Mouse (Mus musculus) activated CD4-positive, CD25-positive, alpha-beta regulatory T cell, adult 4 months (primary cell): ENCODE measurements around the gene Lamtor1. TPM values are rescaled to one million over a fixed set of nuclear protein-coding genes. Genes with fewer than 3 reads are reported as not detected.
A peak's percentile ranks its signal among the peaks of the same experiment; 100 is the strongest.

Experiments
- ATAC-seq: one replicate; pipeline ENCODE4 v1.8.0; 2017
- polyA plus RNA-seq, 2 experiments: library from polyadenylated mRNA; unstranded; fragments of 100-300 nt; shearing (Covaris generic); gene quantifications; one replicate each; pipeline ENCODE4 v1.2.1; 2017

Gene Lamtor1
- polyA plus RNA-seq, 2 experiments from 2014 or later, result 127 to 131 TPM

DNA sequence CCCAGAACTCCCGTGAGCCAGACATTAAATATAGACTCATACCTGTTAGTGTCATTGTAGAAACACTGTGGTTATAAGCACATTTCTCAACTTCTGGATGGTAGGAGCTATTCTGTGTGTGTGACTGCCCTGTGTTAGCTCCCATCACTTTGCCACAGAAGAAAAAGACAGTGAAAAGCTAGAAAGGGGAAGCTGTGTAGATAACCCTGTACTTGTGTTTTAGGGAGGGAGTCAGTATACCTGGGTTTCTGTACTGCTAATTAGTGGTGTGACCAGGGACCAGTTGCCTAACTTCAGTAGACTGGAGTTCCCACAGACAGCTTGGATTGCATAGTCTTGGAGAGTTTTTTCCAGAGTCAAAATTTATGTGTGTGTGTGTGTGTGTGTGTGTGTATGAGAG lies 50.8 kb downstream of the Lamtor1 start:
- no peak for ATAC-seq

DNA sequence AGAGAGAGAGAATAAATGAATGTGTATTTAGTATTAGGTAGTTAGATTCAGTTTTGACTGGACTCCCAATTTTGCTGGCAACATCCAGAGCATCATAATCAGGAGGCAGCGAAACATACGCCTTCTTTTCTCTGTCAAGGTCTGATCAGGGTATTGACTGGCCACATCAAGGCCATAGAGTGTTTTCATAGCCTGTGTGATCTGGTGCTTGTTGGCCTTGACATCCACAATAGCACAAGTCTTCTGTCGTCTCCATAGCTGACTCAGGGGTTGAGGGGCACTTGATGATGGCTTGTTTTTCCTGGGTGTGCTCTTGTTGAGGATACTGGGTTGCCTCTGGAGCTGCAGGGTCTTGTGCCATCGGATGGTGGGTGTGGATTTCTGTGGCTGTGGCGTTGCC lies 51.2 kb downstream of the Lamtor1 start:
- ATAC-seq, result no peak

DNA sequence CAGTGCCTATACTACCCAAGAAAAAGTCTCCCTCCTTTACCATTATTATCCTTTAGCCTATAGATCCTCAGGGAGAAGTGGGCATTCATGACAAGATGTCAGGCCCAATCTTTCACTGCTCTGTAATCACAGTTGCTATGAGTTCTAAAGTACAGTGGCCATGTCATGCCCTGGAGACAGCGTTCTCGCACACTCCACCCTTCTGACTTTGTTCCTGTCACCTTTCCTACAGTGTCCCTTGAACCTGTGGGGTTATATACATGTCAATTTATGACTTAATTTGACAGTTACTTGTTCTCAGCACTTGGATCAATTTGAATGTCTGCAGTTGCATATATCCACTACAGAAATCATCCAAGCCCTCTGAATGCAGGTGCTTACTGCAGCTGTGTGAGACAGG lies 57.1 kb downstream of the Lamtor1 start:
- no peak for ATAC-seq

DNA sequence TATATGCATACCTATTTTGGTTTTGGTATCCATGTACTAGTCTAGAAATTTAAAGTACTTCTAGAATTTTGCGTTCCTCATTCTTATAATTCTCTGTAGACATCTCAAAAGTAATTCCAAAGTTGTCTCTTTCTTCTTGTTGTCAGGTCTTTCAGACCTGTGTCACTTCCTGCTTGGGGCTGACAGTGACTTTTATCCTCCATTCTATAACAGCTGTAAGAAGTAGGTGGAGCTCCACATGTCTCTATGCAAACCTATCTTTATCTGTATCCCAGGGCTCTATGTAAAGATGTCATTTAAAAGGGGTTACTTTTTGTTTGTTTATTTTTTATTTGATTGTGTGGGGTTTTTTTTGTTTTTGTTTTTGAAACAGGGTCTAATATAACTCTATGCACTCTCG lies 57.9 kb downstream of the Lamtor1 start:
- ATAC-seq, result peak; percentile 66

DNA sequence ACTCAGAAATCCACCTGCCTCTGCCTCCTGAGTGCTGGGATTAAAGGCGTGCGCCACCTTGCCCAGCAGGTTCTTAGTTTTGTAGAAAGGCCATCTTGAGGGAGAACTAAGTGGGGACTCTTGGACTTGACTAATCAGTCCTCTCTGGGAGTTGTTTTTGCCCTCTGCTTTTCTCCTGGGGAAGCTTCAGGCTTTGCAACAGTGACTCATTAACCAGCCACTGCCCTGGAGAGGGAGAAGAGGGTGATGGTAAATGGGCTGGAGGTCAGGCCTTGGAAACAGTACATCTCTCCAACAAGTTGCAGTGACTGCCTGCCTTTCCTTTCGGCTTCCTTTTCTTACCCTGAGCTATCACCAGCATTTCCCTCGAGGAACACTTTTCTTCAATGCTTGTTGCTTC lies 58.8 kb downstream of the Lamtor1 start:
- ATAC-seq, result no peak

DNA sequence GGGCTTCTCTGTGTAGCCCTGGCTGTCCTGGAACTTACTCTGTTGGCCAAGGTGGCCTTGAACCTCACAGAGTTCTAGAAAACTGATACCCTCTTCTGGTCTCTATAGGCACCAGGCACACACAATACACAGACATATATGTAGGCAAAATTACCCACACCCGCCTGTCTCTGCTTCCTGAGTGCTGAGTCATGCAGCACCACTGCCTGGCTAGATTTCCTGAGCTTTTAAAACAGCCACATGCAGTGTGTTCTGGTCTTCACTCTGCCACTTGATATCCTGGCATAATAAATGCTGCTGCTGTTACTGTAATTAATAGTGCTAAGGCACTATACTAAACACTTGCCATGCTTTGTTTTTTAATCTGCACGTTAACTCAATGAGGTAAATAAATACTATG lies 59.9 kb downstream of the Lamtor1 start:
- ATAC-seq, result peak; percentile 22

DNA sequence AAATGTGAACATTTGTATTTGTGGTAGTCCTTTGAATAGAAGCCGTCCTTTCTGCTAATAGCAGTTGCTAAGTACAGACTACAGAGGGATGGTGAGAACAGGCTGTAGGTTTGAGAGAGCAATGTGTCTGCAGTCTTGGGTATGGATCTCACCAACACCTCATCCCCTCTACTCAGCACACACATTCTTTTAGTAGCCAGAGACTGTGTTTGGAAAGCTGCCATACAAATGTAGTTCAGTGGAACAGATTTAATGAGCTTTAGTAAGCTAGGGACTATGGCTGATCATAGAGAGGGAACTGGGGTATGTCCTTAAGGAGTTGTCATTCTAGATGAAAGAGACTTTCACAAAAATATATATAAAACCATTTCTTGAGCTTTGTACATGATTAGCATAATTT lies 61.6 kb downstream of the Lamtor1 start:
- no peak for ATAC-seq

DNA sequence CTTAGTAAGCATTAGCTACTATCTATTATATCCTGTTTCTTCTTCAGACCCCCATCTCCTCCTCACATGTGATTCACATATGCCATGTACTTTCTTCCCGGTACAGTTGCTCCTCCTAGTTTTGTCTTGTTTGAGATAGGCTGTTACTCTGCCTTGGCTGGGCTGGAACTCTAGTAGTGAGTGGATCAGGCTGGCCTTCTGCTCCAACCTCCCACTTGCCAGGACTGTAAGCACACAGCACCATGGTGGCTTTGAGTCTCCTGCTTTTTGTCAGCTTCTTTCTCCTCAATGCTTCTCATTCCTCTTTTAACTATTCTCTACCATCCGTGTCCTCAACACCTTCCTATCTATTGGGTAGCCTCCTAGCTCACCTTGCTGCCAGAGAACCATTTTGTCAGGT lies 63.0 kb downstream of the Lamtor1 start:
- ATAC-seq, result no peak

DNA sequence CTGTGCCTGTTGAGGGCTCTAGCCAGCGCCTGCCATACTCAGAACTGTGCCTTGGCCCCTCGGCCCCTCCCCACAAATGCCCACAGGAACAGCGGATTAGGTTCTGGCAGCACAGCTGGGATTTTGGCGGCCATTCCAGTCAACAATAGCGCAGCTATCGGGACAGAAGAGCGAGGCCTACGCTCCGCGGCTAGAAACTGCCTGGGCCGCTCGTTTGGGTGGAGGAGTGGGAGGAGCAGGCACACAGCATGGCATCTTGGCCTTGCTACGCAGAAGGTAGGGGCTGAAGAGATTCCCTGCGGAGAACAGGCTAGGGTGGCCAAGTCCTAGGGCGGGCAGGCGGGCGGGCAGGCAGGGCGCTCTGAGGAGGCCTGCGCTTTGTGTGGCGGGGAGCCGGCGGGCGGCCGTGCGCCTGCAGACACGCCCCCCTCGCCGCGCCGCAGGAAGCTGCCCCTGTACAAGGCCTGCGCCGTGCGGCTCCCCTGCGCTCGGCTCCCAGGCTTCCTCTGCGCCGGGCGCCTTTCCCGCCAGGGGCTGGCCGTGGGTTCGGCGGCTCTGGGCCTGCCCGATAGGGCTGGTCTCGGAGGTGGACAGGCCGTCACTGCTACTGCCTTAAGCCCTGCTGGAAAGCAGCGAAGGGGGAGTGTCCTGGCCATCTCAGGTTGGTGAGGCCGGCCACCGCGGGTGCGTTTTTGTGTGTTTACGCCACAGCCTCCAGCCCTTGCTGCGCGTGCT lies 64.2 kb downstream of the Lamtor1 start:
- ATAC-seq, result peak; percentile 62

DNA sequence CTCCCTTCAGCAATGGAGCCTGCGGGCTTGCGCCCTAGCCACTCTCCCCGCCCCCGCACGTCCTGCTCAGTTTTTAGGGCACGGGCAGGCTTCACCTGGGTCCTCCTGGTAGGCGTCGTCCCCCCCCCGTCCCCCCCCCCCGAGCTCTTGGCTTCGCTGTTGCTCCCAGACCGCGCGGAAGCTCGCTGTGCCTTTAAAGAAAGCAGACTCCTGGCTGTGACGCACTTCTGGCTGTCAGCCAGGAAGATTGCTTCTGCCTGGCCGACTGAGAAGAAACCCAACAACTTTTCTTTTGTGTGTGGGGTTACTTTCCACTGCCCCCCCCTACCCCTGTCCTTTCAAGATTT lies 64.7 kb downstream of the Lamtor1 start:
- peak; percentile 50 for ATAC-seq

DNA sequence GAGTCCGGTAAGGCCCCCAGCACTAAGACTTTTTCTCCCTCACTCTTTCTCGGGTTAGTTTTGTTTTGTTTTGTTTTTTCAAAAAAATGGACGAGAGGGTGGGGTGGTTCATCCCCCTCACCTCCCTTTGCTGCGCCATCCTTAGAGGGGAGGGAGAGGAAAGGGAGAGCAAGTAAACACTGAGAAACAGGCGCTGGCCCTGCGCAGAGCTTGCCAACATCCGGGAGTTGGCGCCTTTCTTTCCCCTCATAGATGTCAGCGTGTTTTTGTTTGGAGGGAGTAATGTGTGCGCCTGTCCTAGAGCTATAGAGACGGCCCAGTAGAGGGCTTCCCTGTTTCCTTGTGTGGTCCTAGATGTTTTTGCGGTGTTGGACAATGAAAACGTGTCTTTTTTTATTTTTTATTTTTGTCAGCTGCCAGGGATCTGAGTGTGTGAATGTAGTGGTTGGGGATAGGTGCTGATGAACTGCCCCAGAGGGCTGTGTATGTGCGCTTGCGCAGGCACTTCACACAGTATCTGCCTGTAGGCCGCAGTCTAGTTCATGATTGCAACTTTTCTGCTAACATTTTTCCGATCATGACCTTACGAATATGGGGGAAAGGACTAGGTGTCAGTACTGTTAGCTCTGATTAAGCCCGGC lies 65.2 kb downstream of the Lamtor1 start:
- ATAC-seq, result peak; percentile 60

DNA sequence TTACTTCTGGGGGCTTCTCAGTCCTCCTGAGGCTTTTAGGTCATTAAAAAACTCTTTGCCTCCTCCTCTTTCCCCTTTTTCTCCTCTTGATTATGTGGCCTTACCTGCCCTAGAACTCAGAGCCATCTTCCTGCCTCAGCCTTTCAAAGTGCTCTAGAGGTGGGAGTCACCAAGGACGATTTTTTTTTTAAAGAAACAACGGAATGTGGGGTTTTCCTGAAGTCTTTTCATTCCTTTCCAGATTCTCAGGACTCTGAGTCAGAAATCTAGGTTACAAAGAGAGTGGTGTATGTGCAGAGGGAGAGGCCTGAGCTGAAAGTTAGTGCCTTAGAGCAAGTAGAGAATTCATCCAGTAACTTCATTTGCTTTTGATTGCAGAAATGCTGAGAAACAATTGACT lies 66.0 kb downstream of the Lamtor1 start:
- ATAC-seq, result no peak

DNA sequence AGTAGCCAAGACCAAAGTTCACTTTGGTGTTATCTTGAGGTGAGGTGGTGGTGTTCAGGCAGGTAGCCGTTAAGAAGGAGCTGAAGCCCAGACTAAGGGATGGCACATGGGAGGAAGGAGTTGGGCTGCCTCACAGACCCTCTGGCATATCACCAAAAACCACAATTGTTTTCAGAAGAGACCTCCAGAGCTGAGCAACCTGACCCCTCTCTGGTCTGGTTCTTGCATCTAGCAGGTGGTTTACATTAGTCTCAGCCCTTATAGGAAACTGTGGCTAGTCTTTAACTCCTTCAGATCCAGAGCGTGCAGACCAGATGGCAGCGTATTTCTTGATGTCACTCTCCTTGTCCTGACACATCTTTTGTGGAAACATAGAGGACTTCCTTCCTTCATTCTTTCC lies 68.0 kb downstream of the Lamtor1 start:
- no peak for ATAC-seq

DNA sequence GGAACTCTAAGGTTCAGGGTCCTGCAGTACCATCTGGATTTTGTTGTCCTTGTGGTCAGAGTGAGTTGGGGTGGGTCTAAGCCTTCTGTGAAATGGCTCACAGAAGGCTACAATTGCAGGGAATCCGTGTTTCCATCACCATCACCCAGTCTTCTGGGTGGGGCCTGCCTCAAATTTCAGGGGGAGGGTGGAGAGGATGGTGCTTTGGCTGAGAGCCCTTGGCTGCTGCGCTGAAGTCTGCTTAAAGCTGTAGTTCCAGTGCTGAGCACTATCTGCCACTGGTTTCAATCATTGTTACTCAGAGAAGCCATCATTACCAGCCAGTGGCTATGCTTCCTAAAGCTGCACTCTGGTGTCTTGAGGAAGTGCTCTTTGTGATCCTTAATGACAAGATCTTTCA lies 68.8 kb downstream of the Lamtor1 start:
- ATAC-seq, result no peak

Other genes with a start within 250 kb of the Lamtor1 start
- 10 to 100 TPM in 1 of 2 experiments, 1 to 10 TPM in 1; 8.8 to 13.3 TPM for gene Clpb, start 242.3 kb upstream of the Lamtor1 start, polyA plus RNA-seq
- not detected for gene Phox2a, start 87.6 kb upstream of the Lamtor1 start, polyA plus RNA-seq
- gene Inppl1, start 67.7 kb upstream of the Lamtor1 start, polyA plus RNA-seq, result 1 to 10 TPM; 1.5 to 2.6 TPM
- gene Folr2, start 48.7 kb upstream of the Lamtor1 start, polyA plus RNA-seq, result not detected
- 10 to 100 TPM; 47.2 to 61.9 TPM for gene Anapc15, start 42.2 kb upstream of the Lamtor1 start, polyA plus RNA-seq
- gene Folr1, start 35.1 kb upstream of the Lamtor1 start, polyA plus RNA-seq, result not detected
- under 1 TPM in 1 of 2 experiments, not detected in 1; 0.46 TPM for gene Tomt, start 455 bp downstream of the Lamtor1 start, polyA plus RNA-seq
- gene Lrrc51, start 28.0 kb downstream of the Lamtor1 start, polyA plus RNA-seq, result 1 to 10 TPM; 1.8 to 2.0 TPM
- 10 to 100 TPM; 59.1 to 76.8 TPM for gene Numa1, start 28.2 kb downstream of the Lamtor1 start, polyA plus RNA-seq
- gene Il18bp, start 112.8 kb downstream of the Lamtor1 start, polyA plus RNA-seq, result 1 to 10 TPM; 5.2 to 8.0 TPM
- gene Rnf121, start 159.6 kb downstream of the Lamtor1 start, polyA plus RNA-seq, result 10 to 100 TPM; 19.5 to 20.2 TPM
- gene Xndc1, start 159.6 kb downstream of the Lamtor1 start, polyA plus RNA-seq, result 10 to 100 TPM; 14.4 to 15.2 TPM
- under 1 TPM in 1 of 2 experiments, not detected in 1; 0.83 TPM for gene Xntrpc, start 159.8 kb downstream of the Lamtor1 start, polyA plus RNA-seq
- gene Trpc2, start 177.2 kb downstream of the Lamtor1 start, polyA plus RNA-seq, result under 1 TPM; 0.27 to 0.45 TPM
- not detected for gene Art1, start 195.8 kb downstream of the Lamtor1 start, polyA plus RNA-seq
- under 1 TPM in 1 of 2 experiments, not detected in 1; 0.21 TPM for gene Art5, start 203.6 kb downstream of the Lamtor1 start, polyA plus RNA-seq
- gene Chrna10, start 210.9 kb downstream of the Lamtor1 start, polyA plus RNA-seq, result not detected